Mouse (Mus musculus): ENCODE data around the gene Hoxd12. TPM values are rescaled to one million over a fixed set of nuclear protein-coding genes. Genes with fewer than 3 reads are reported as not detected.

The Hoxd12 gene
- total and polyA plus RNA-seq, 2 experiments from 2014 or later = not detected

DNA sequence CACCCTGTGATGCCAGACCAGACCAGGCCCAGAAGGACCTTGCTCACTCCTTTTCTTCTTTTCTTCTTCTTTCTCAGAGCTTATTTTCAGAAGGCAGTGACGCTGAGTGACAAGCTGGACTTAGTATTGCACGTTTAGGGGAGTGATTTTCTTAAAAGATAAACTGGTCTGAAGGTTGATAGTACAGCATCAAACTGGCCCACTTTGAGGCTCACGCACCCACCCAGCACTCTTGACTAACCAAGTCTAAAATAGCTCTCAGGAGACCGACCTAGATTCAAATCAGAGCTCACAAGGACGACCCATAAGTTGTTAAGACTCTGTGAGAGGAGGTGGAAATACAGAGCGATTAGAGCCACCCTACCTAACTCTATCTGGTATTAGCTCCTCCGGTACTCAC is 8.4 kb upstream of the Hoxd12 start:
- Histone ChIP-seq H3K4me3 (ENCODE audit: low read length) (no peak overlapping the region), H3K27ac (no peak overlapping the region), H3K4me1 (ENCODE audit: insufficient read depth, low read length) (no peaks in the 10 kb centered on the region), H3K27me3 (ENCODE audit: insufficient read depth, low read length) (peaks cover 92% of the 10 kb centered on the region), H3K9ac (replicated peaks; ENCODE audit: low read length) (no peak overlapping the region), H3K9me3 (ENCODE audit: low read length) (no peaks in the 10 kb centered on the region), H3K36me3 (ENCODE audit: insufficient read depth, low read length) (no peaks in the 10 kb centered on the region), H3K4me2 (ENCODE audit: low read depth, low read length) (no peak overlapping the region)
- no peak for DNase-seq (ENCODE audit: low spot score)
- 5% methylated on average over 7 of the region's 7 CpGs for WGBS
- no peak for TF ChIP-seq CTCF (IDR thresholded peaks at IDR 0.05; ENCODE audit: low read depth)
- ATAC-seq = no peak

DNA sequence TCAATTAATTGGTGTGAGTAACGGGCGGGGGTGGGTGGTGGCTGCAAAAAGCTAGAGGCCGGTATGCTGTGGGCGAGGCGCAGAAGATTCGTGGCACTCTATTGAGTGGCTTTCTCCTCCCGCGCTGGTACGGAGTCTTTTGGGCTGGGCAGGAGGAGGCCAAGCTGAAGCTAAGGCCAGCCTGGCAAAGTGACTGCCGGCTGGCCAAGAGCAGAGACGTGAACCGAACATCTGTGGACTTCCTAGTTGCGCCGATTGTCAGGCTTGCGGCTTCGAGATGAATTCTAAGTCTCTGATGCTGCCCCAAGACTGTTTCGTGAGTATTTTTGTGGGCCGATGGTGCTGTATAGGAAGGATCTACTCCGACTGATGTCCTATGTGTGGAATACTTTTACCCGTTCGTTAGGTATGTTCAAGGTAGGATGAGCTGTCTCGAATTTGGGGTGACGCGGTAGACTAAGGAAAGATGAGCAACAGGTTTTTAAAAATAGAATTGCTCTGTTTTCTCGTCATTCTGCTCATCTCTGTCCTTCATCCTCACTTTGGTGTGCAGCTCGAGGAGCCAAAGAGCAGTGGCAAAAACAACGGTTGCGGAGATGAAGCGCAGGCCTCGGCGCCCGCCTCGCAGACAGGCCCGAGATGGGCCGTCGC is 7.5 kb upstream of the Hoxd12 start:
- H3K36me3 ChIP-seq (ENCODE audit: insufficient read depth, low read length) = no peaks in the 10 kb centered on the region
- 2% methylated on average over 36 of the region's 36 CpGs for WGBS
- H3K9ac ChIP-seq (replicated peaks; ENCODE audit: low read length) = no peak overlapping the region
- H3K27ac ChIP-seq = no peak overlapping the region
- peaks cover 92% of the 10 kb centered on the region for H3K27me3 ChIP-seq (ENCODE audit: insufficient read depth, low read length)
- no peak overlapping the region for H3K4me3 ChIP-seq (ENCODE audit: low read length)
- H3K4me2 ChIP-seq (ENCODE audit: low read depth, low read length) = no peak overlapping the region
- no peaks in the 10 kb centered on the region for H3K4me1 ChIP-seq (ENCODE audit: insufficient read depth, low read length)
- no peak for TF ChIP-seq CTCF (IDR thresholded peaks at IDR 0.05; ENCODE audit: low read depth)
- ATAC-seq (no peak), DNase-seq (ENCODE audit: low spot score) (no peak)
- no peaks in the 10 kb centered on the region for H3K9me3 ChIP-seq (ENCODE audit: low read length)

DNA sequence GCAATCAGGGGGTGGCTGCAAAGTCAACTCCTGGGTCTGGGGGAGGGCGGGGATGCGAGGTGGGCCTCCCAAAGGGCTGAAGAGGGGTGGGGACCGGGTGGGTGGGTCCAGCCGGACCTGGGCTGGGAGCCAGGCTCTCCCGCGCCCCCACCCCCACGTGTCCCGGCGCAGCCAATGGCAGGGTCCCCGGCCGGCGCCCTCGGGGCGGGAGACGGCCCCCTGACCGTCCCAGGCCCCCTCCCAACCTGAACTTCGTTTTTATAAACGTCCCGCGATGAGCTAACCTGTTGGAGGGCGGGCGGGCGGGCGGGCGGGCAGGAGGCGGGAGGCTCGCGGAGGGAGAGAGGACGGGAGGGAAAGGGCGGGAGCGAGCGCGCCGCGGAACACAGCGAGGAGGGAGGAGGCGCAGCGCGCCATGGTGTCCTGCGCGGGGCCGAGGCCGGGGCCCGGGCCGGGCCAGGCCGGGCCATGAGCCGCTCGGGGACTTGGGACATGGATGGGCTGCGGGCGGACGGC is 6.9 kb upstream of the Hoxd12 start, which contains the start of gene Hoxd13:
TSS of gene Hoxd13 (plus strand) at position 469 of the 516 bp plus-strand sequence.
- Histone ChIP-seq H3K4me3 (ENCODE audit: low read length) (peak within 1 kb of the TSS; percentile 23), H3K27ac (no peak within 1 kb of the TSS), H3K4me2 (ENCODE audit: low read depth, low read length) (peak within 1 kb of the TSS; percentile 43), H3K9me3 (ENCODE audit: low read length) (no peaks in the 10 kb centered on the region), H3K36me3 (ENCODE audit: insufficient read depth, low read length) (no peaks in the 10 kb centered on the region), H3K9ac (replicated peaks; ENCODE audit: low read length) (no peak within 1 kb of the TSS), H3K27me3 (ENCODE audit: insufficient read depth, low read length) (peaks cover 92% of the 10 kb centered on the region), H3K4me1 (ENCODE audit: insufficient read depth, low read length) (no peaks in the 10 kb centered on the region)
- DNase-seq (ENCODE audit: low spot score) (no peak), ATAC-seq (peak; percentile 39; the same call in 1 of the 2 replicates)
- WGBS = under 1% methylated on average over 40 of the region's 51 CpGs
- TF ChIP-seq CTCF (IDR thresholded peaks at IDR 0.05; ENCODE audit: low read depth) = no peak

DNA sequence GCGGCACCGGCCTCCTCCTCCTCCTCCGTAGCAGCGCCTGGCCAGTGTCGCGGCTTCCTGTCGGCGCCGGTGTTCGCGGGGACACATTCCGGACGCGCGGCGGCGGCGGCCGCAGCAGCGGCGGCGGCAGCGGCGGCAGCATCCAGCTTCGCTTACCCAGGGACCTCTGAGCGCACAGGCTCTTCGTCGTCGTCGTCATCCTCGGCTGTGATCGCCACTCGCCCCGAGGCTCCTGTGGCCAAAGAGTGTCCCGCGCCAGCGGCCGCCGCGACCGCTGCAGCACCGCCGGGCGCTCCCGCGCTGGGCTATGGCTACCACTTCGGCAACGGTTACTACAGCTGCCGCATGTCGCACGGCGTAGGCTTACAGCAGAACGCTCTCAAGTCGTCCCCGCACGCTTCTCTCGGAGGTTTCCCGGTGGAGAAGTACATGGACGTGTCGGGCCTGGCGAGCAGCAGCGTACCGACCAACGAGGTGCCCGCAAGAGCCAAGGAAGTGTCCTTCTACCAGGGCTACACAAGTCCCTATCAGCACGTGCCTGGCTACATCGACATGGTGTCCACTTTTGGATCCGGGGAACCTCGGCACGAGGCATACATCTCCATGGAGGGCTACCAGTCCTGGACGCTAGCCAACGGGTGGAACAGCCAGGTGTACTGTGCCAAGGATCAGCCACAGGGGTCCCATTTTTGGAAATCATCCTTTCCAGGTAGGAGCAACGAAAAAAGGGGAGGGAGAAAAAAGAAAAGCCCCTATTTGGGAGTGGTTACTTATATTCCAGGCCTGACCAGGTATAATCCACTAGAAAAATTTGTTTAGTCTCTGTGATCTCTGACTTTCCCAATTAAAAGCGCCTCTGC is 6.2 kb upstream of the Hoxd12 start:
- ATAC-seq (peak; percentile 38; the same call in 1 of the 2 replicates), DNase-seq (ENCODE audit: low spot score) (no peak)
- Histone ChIP-seq H3K27ac (no peak overlapping the region), H3K4me2 (ENCODE audit: low read depth, low read length) (peak overlapping the region; percentile 43), H3K27me3 (ENCODE audit: insufficient read depth, low read length) (peaks cover 92% of the 10 kb centered on the region), H3K36me3 (ENCODE audit: insufficient read depth, low read length) (no peaks in the 10 kb centered on the region), H3K4me1 (ENCODE audit: insufficient read depth, low read length) (no peaks in the 10 kb centered on the region), H3K9me3 (ENCODE audit: low read length) (no peaks in the 10 kb centered on the region), H3K9ac (replicated peaks; ENCODE audit: low read length) (no peak overlapping the region), H3K4me3 (ENCODE audit: low read length) (peak overlapping the region; percentile 23)
- WGBS = under 1% methylated on average over 72 of the region's 74 CpGs
- no peak for TF ChIP-seq CTCF (IDR thresholded peaks at IDR 0.05; ENCODE audit: low read depth)

DNA sequence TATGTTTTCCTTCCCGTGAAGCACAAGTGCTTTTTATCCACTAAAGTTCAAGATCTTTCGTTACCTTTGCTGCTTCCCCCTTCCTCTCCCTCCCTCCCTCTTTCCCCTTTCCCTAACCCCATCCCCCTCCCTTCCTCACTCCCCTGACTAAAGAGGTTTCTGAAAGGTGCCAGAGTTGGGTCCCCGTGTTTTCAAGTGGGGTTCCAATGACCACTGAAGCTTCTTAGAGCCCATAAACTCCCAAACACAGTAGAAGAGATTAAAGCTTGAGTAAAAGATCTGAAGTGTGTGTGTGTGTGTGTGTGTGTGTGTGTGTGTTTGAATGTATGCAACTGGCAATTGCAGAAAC is 5.6 kb upstream of the Hoxd12 start:
- TF ChIP-seq CTCF (IDR thresholded peaks at IDR 0.05; ENCODE audit: low read depth) = no peak
- no peak for ATAC-seq
- Histone ChIP-seq H3K4me3 (ENCODE audit: low read length) (no peak overlapping the region), H3K9me3 (ENCODE audit: low read length) (no peaks in the 10 kb centered on the region), H3K4me1 (ENCODE audit: insufficient read depth, low read length) (no peaks in the 10 kb centered on the region), H3K9ac (replicated peaks; ENCODE audit: low read length) (no peak overlapping the region), H3K27me3 (ENCODE audit: insufficient read depth, low read length) (peaks cover 92% of the 10 kb centered on the region), H3K4me2 (ENCODE audit: low read depth, low read length) (no peak overlapping the region), H3K27ac (no peak overlapping the region), H3K36me3 (ENCODE audit: insufficient read depth, low read length) (no peaks in the 10 kb centered on the region)
- WGBS = 2% methylated on average over 3 of the region's 3 CpGs
- DNase-seq (ENCODE audit: low spot score) = no peak

DNA sequence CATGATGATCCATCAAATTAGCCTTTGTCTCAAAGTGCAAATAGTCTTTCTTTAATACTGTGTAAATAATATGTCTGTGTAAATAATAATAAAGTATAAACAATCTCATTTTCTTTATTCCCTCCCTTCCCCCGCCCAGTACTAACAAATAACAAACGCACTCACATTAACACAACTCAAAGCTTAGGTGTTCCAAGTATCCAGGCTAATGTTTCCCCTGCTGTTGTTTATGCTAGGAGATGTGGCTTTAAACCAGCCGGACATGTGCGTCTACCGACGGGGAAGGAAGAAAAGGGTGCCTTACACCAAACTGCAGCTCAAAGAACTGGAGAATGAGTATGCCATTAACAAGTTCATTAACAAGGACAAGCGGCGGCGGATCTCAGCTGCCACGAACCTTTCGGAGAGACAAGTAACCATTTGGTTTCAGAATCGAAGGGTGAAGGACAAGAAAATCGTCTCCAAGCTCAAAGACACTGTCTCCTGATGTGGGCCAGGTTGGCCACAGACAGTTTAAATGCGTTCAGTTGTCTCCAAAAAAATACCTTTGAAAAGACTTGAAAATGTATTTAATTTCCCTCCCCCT is 5.1 kb upstream of the Hoxd12 start:
- no peak overlapping the region for H3K9ac ChIP-seq (replicated peaks; ENCODE audit: low read length)
- DNase-seq (ENCODE audit: low spot score) = no peak
- no peak for TF ChIP-seq CTCF (IDR thresholded peaks at IDR 0.05; ENCODE audit: low read depth)
- no peaks in the 10 kb centered on the region for H3K36me3 ChIP-seq (ENCODE audit: insufficient read depth, low read length)
- H3K27ac ChIP-seq = no peak overlapping the region
- H3K9me3 ChIP-seq (ENCODE audit: low read length) = no peaks in the 10 kb centered on the region
- no peak overlapping the region for H3K4me2 ChIP-seq (ENCODE audit: low read depth, low read length)
- peaks cover 92% of the 10 kb centered on the region for H3K27me3 ChIP-seq (ENCODE audit: insufficient read depth, low read length)
- no peak for ATAC-seq
- H3K4me3 ChIP-seq (ENCODE audit: low read length) = no peak overlapping the region
- 3% methylated on average over 14 of the region's 14 CpGs for WGBS
- H3K4me1 ChIP-seq (ENCODE audit: insufficient read depth, low read length) = no peaks in the 10 kb centered on the region
